Mouse (Mus musculus) kidney, postnatal 4 days (tissue): ENCODE results near the gene Cpn1.

Source experiments
- DNase-seq, 2 experiments: peaks; one replicate each; pipeline ENCODE4 v3.0.0; 2021; ENCODE audit warnings: mixed read lengths in 2 of 2

Gene Cpn1

GRCm38 (mm10) chr19:43938355-43938754 lies 48.0 kb downstream of the Cpn1 start:
- DNase-seq, result no peak

- DNase-seq, result no peak
These were observed 55.4 kb downstream of the Cpn1 start for GRCm38 (mm10) chr19:43930926-43931325.

GRCm38 (mm10) chr19:43930366-43930765 lies 56.0 kb downstream of the Cpn1 start:
- DNase-seq, result no peak

GRCm38 (mm10) chr19:43929869-43930268 lies 56.5 kb downstream of the Cpn1 start:
- no peak for DNase-seq

GRCm38 (mm10) chr19:43927967-43928366 lies 58.4 kb downstream of the Cpn1 start:
- DNase-seq, result no peak

- no peak for DNase-seq
These were observed 59.3 kb downstream of the Cpn1 start for GRCm38 (mm10) chr19:43927057-43927456.

GRCm38 (mm10) chr19:43926141-43926987 lies 60.0 kb downstream of the Cpn1 start:
- no peak for DNase-seq

GRCm38 (mm10) chr19:43924361-43924760 lies 62.0 kb downstream of the Cpn1 start:
- DNase-seq, result peak; percentile 35 to 43

GRCm38 (mm10) chr19:43922963-43923362 lies 63.4 kb downstream of the Cpn1 start:
- DNase-seq, result no peak

- DNase-seq, result no peak
These were observed 64.9 kb downstream of the Cpn1 start for GRCm38 (mm10) chr19:43921410-43921809.

- peak; percentile 53 to 65 for DNase-seq
These were observed 65.7 kb downstream of the Cpn1 start for GRCm38 (mm10) chr19:43920453-43921300.

- no peak for DNase-seq
These were observed 66.5 kb downstream of the Cpn1 start for GRCm38 (mm10) chr19:43919841-43920240.

- DNase-seq, result peak in 1 of 2 experiments; percentile 43
These were observed 67.5 kb downstream of the Cpn1 start for GRCm38 (mm10) chr19:43918834-43919233.

GRCm38 (mm10) chr19:43917763-43918162 lies 68.6 kb downstream of the Cpn1 start:
- no peak for DNase-seq

- no peak for DNase-seq
These were observed 69.0 kb downstream of the Cpn1 start for GRCm38 (mm10) chr19:43917406-43917691.

- peak in 1 of 2 experiments; percentile 43 for DNase-seq
These were observed 69.6 kb downstream of the Cpn1 start for GRCm38 (mm10) chr19:43916586-43917405.

- DNase-seq, result no peak
These were observed 70.9 kb downstream of the Cpn1 start for GRCm38 (mm10) chr19:43915431-43915830.

GRCm38 (mm10) chr19:43914986-43915385 lies 71.4 kb downstream of the Cpn1 start:
- no peak for DNase-seq

- DNase-seq, result peak; percentile 40 to 54
These were observed 73.4 kb downstream of the Cpn1 start for GRCm38 (mm10) chr19:43912775-43913486.

GRCm38 (mm10) chr19:43906492-43906891 lies 79.9 kb downstream of the Cpn1 start:
- no peak for DNase-seq
